Mouse (Mus musculus): ENCODE data around the gene Ccnjl.

Gene Ccnjl

GRCm38 (mm10) chr11:43548657-43549435, 20.3 kb downstream of the Ccnjl start:
- POLR2A ChIA-PET = interaction anchor here (0.5 to 1.6 kb wide), 7 partner anchors 10 to 202 kb away, joined by 3 to 5 read pairs (median 4); partner anchors contain the start of gene Ccnjl (in 1 of the 4)
- CTCF ChIA-PET = interaction anchor here (0.5 to 2.2 kb wide), 5 partner anchors 32 to 120 kb away, joined by 3 to 5 read pairs (median 3); no protein-coding TSS in a partner anchor

GRCm38 (mm10) chr11:43549701-43550100, 21.1 kb downstream of the Ccnjl start:
- CTCF ChIA-PET = interaction anchor here in 2 of 4 experiments (0.6 kb wide), 2 partner anchors 21 to 119 kb away, joined by 3 read pairs; partner anchors contain the start of gene Ccnjl (in 1 of the 2)

GRCm38 (mm10) chr11:43551756-43552155, 23.2 kb downstream of the Ccnjl start:
- POLR2A ChIA-PET = interaction anchor here in 2 of 4 experiments (0.7 to 1.3 kb wide), 5 partner anchors 11 to 55 kb away, joined by 3 to 7 read pairs (median 3); no protein-coding TSS in a partner anchor
- CTCF ChIA-PET = interaction anchor here (0.6 to 1.3 kb wide), 4 partner anchors 27 to 133 kb away, joined by 3 to 5 read pairs (median 4); partner anchors contain the start of gene 4933415A04Rik (in 1 of the 4)

More at GRCm38 (mm10) chr11:43549701-43550100, 21.1 kb downstream of the Ccnjl start:
- POLR2A ChIA-PET = interaction anchor here in 2 of 4 experiments (0.8 to 1.6 kb wide), 5 partner anchors 9 to 45 kb away, joined by 3 to 5 read pairs (median 4); partner anchors contain the start of gene Ccnjl (in 1 of the 2)

- ChIA-PET POLR2A (interaction anchor here in 1 of 4 experiments (1.1 to 1.3 kb wide), 2 partner anchors 11 to 33 kb away, joined by 3 to 7 read pairs; no protein-coding TSS in a partner anchor), CTCF (interaction anchor here in 3 of 4 experiments (0.8 to 2.0 kb wide), 4 partner anchors 28 to 163 kb away, joined by 3 to 7 read pairs (median 4); no protein-coding TSS in a partner anchor)
These were observed 24.1 kb downstream of the Ccnjl start for GRCm38 (mm10) chr11:43552675-43553074.

- ChIA-PET CTCF (interaction anchor here (0.5 to 2.2 kb wide), 26 partner anchors 8 to 900 kb away, joined by 3 to 29 read pairs (median 3); no protein-coding TSS in a partner anchor), POLR2A (interaction anchor here (0.6 to 1.7 kb wide), 7 partner anchors 9 to 615 kb away, joined by 3 to 6 read pairs (median 4); partner anchors contain the start of gene Ttc1 (in 1 of the 4))
These were observed 28.0 kb downstream of the Ccnjl start for GRCm38 (mm10) chr11:43556538-43556937.

GRCm38 (mm10) chr11:43559515-43560292, 31.1 kb downstream of the Ccnjl start:
- ChIA-PET POLR2A (interaction anchor here in 1 of 4 experiments (0.6 to 1.2 kb wide), 2 partner anchors 11 to 36 kb away, joined by 3 to 4 read pairs; no protein-coding TSS in a partner anchor), CTCF (interaction anchor here in 3 of 4 experiments (0.6 to 1.8 kb wide), 6 partner anchors 9 to 43 kb away, joined by 4 to 7 read pairs (median 5); no protein-coding TSS in a partner anchor)

GRCm38 (mm10) chr11:43563654-43564244, 35.2 kb downstream of the Ccnjl start:
- ChIA-PET POLR2A (interaction anchor here in 2 of 4 experiments (0.5 to 1.9 kb wide), 7 partner anchors 9 to 131 kb away, joined by 3 to 7 read pairs (median 4); no protein-coding TSS in a partner anchor), CTCF (interaction anchor here in 3 of 4 experiments (0.6 to 1.8 kb wide), 4 partner anchors 44 to 835 kb away, joined by 3 to 15 read pairs (median 4); no protein-coding TSS in a partner anchor)

- POLR2A ChIA-PET = interaction anchor here in 2 of 4 experiments (0.7 to 2.2 kb wide), 4 partner anchors 8 to 74 kb away, joined by 3 to 7 read pairs (median 6); no protein-coding TSS in a partner anchor
These were observed 36.8 kb downstream of the Ccnjl start for GRCm38 (mm10) chr11:43565414-43565813.

GRCm38 (mm10) chr11:43565852-43566251, 37.3 kb downstream of the Ccnjl start:
- ChIA-PET CTCF (interaction anchor here (0.5 to 2.5 kb wide), 16 partner anchors 8 to 778 kb away, joined by 3 to 9 read pairs (median 4); no protein-coding TSS in a partner anchor), POLR2A (interaction anchor here in 2 of 4 experiments (0.7 to 2.2 kb wide), 3 partner anchors 9 to 75 kb away, joined by 3 to 6 read pairs (median 5); no protein-coding TSS in a partner anchor)

More at GRCm38 (mm10) chr11:43565414-43565813, 36.8 kb downstream of the Ccnjl start:
- CTCF ChIA-PET = interaction anchor here (0.6 to 2.5 kb wide), 11 partner anchors 9 to 104 kb away, joined by 3 to 9 read pairs (median 4); no protein-coding TSS in a partner anchor

GRCm38 (mm10) chr11:43566696-43567095, 38.1 kb downstream of the Ccnjl start:
- POLR2A ChIA-PET = interaction anchor here in 3 of 4 experiments (0.6 to 2.2 kb wide), 4 partner anchors 9 to 19 kb away, joined by 3 to 7 read pairs (median 6); no protein-coding TSS in a partner anchor
- CTCF ChIA-PET = interaction anchor here (0.6 to 2.5 kb wide), 8 partner anchors 10 to 82 kb away, joined by 3 to 9 read pairs (median 4); no protein-coding TSS in a partner anchor

GRCm38 (mm10) chr11:43568263-43568662, 39.7 kb downstream of the Ccnjl start:
- ChIA-PET CTCF (interaction anchor here in 3 of 4 experiments (0.6 to 1.7 kb wide), 10 partner anchors 9 to 127 kb away, joined by 3 to 7 read pairs (median 4); no protein-coding TSS in a partner anchor), POLR2A (interaction anchor here (0.5 to 1.6 kb wide), 6 partner anchors 17 to 1963 kb away, joined by 3 to 7 read pairs (median 4); no protein-coding TSS in a partner anchor)

- CTCF ChIA-PET = interaction anchor here (0.6 to 1.7 kb wide), 7 partner anchors 10 to 153 kb away, joined by 3 to 7 read pairs (median 6); no protein-coding TSS in a partner anchor
- POLR2A ChIA-PET = interaction anchor here in 1 of 4 experiments (1.1 to 1.6 kb wide), 2 partner anchors 16 to 25 kb away, joined by 5 to 6 read pairs; no protein-coding TSS in a partner anchor
These were observed 40.6 kb downstream of the Ccnjl start for GRCm38 (mm10) chr11:43569188-43569587.

- CTCF ChIA-PET = interaction anchor here in 3 of 4 experiments (0.5 to 1.9 kb wide), 4 partner anchors 15 to 78 kb away, joined by 3 to 10 read pairs (median 7); no protein-coding TSS in a partner anchor
These were observed 41.0 kb downstream of the Ccnjl start for GRCm38 (mm10) chr11:43569595-43569994.

GRCm38 (mm10) chr11:43575061-43575375, 46.4 kb downstream of the Ccnjl start:
- POLR2A ChIA-PET = interaction anchor here in 1 of 4 experiments (1.6 kb wide), 1 partner anchor 13 kb away, joined by 4 read pairs; no protein-coding TSS in a partner anchor
- CTCF ChIA-PET = interaction anchor here in 3 of 4 experiments (0.7 to 2.8 kb wide), 4 partner anchors 10 to 58 kb away, joined by 3 to 14 read pairs (median 6); no protein-coding TSS in a partner anchor

More at GRCm38 (mm10) chr11:43569595-43569994, 41.0 kb downstream of the Ccnjl start:
- POLR2A ChIA-PET = interaction anchor here in 2 of 4 experiments (0.8 to 1.6 kb wide), 4 partner anchors 9 to 48 kb away, joined by 3 to 7 read pairs (median 6); no protein-coding TSS in a partner anchor

- ChIA-PET CTCF (interaction anchor here in 3 of 4 experiments (0.6 to 2.8 kb wide), 6 partner anchors 9 to 101 kb away, joined by 3 to 14 read pairs (median 4); partner anchors contain the start of gene C1qtnf2 (in 1 of the 3)), POLR2A (interaction anchor here in 2 of 4 experiments (0.7 to 1.6 kb wide), 2 partner anchors 9 to 13 kb away, joined by 3 to 4 read pairs; no protein-coding TSS in a partner anchor)
These were observed 47.0 kb downstream of the Ccnjl start for GRCm38 (mm10) chr11:43575376-43576151.
